Mouse (Mus musculus): ENCODE results near the gene Gdf1.
A peak's percentile ranks its signal among the peaks of the same experiment; 100 is the strongest.

Gene Gdf1

DNA sequence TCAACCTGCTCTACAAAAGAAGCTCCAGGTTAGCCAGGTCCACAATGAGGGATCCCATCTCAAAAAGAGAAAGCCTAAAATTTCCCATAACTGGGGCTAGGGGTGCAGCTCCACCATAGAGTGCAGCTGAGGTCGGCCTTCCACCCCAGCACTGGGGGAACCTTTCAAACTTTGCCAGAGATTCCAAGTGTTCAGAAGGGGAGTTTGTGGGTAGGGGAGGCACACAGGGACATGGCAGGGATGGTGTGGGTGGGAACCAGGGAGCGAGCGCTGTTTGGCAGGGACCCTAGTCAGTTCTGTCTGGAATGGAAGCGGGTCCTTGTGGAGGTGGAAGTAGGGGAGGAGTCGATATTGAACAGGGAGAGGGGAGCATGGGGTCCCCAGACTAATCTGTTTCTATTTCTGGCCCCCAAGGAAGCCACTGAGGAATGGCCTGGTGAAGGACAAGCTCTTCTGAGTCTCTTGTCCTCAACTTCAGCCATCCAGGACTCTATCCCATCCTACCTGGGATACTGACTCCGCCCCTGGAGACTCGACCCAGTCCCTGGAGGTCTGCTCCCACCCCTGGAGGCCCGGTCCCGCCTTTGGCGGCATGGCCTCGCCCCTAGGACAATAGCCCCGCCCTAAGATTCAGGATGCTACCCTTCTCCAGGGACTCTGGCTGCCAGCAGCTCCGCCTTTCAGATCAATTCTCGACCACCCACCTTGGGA is at the start of gene Gdf1:
Gene Gdf1, plus strand, starts transcription at position 694 of the 711 bp plus-strand sequence.
- DNase-seq (ENCODE audit: low read depth) = no peak

DNA sequence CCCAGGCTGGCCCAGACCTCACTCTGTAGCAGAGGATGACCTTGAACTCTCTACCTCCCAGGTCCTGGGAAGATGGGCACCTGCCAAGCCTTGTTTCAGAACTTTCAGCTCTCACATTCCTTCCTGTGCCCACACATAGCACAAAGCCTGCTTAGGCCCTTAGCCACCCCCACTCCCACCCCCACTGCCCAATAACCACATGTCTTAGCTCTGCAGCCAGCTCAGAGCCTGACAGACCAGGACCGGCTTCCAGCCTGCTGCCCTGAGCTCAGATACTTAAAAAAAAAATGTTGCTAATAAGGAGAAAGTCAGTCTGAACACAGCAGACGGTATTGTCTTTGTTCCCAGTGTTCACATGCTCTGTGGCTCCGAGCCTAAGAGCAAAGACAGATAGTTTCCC is 48.6 kb upstream of the Gdf1 start:
- no peak for DNase-seq (ENCODE audit: low read depth)

DNA sequence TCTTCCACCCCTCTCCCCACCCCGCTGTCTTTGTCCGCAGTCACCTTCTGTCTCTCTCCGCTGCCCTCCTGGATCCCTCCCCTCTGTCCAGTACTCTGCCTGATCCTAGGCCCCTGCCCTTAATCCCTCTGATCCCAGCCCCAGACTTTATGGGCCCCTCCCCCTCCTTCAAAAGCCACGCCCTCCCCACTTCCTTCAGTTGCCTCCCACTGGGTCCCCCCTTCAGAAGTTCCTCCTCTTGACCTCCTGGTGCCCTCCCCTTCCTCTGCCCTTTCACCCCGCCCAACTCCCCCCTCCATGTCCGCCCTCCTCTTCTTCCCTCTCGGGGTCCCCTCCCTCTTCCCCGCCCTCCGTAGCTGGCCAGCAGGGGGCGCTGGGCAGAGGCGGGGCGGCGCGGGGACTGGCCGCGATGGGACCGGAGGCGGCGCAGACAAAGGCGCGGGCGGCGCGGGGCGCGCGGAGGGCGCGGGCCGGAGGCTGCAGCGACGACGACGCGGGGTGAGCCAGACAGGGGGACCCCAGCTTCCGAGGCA is 46.9 kb upstream of the Gdf1 start, which contains the start of gene Homer3:
Gene Homer3, plus strand, starts transcription at position 225 of the 533 bp plus-strand sequence.
- DNase-seq (ENCODE audit: low read depth) = peak; percentile 88

DNA sequence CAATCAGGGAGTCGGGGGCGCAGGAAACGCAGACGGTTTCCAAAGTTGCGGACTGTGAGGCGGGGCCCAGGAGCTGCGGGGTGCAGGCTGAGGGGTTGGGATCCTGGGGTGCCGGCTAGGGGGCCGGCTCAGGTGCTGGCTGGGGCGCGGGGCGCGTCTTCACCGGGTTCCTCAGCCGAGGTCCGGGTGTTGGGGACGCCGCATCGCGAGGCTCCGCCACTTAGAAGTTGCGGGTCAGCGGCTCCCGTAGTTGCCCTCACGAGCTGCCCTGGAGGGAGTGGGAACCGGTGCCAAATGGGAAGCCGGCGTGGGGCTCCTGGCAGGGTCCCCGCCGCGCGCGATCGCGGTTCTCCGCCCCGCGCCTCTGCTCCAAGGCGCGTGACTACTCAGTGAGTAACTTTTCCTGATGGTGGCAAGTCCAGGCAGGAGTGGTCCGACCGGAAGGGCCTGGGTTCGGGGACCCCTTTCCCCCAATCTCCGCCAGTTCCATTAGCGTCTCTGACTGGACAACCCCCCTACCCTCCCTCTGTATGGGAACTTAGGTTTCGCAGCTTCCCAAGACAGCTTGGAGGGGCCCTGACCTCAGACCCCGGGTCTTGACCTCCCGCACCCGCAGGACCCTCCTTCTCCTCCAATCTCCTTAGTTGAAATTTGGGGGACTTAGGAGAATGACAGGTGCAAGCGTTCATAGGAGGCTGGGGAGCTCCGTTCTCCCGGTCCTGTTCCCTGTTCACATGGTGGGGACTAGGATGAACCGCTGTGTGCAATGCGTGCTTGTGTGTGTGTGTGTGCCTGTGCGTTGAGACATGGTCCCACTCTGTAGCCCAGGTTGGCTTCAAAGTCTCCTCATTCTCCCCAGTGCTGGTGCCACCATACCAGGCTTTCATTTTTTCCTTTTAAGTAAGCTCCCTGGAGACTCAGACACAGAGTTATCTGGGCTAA is 46.2 kb upstream of the Gdf1 start:
- DNase-seq (ENCODE audit: low read depth) = peak; percentile 22

DNA sequence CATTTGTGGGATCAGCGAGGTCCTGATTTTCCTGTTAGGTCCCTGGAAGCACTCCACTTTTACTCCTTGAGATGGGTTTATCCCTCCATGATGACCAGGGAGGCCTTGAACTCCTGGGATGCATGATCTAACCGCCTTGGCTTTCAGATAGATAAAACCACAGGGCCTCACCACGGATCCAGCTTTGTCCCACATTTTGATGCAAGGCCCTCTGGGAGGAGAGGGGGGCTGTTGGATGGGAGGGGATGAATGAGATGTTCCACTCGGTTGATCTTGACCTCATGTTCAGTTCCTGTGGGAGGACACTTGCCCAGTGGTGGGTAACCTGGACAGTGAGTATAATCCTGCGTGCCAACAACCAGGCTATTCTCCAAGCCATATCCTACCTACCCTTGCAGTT is 45.2 kb upstream of the Gdf1 start:
- no peak for DNase-seq (ENCODE audit: low read depth)

DNA sequence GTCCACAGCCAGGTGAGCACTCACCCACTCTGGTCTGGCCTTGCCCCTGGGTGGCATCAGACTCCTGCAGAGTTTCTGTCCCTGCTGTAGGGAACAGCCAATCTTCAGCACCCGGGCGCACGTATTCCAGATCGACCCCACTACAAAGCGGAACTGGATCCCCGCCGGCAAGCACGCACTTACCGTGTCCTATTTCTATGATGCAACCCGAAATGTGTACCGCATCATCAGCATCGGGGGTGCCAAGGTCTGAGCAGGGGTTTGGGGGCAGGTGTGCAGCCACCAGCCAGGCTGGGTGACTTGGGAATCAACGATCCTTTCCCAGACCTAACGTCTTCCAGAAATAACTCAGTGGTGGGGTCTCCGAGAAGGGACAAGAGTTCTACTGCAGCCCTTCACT is 44.3 kb upstream of the Gdf1 start:
- DNase-seq (ENCODE audit: low read depth) = no peak

DNA sequence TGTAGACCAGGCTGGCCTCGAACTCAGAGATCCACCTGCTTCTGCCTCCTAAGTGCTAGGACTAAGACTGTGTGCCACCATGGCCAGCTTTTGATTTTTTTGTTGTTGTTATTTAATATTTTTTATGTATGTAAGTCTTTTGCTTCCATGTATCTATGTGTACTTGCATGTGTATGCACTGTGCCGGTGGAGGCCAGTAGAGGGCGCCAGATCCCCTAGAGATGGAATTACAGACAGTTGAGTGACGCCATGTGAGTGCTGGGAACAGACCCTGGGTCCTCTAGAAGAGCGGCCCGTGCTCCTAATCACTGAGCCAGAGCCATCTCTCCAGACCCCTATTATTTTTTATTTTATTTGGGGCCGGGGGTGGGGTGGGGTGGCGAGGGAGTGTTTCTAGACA is 42.9 kb upstream of the Gdf1 start:
- peak; percentile 57 for DNase-seq (ENCODE audit: low read depth)

DNA sequence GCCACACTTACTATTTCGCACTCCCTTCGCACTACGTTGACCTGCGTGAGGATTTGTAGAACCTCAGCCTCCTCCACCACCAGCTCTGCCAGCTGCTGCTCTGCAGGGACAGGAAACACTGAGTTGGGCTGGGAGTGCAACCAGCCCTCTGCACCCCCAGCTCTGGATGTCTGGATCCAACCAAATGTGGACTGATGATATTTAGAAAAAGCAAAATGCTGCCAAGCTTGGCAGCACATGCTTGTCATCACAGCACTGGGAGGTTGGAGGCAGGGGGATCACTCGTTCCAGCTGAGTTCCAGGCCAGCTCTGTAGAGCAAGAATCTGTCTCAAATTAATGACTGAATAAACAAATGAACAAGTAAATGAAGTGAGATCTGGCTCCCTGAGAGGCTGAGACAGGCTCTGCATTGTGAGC is 35.6 kb upstream of the Gdf1 start:
- no peak for DNase-seq (ENCODE audit: low read depth)

DNA sequence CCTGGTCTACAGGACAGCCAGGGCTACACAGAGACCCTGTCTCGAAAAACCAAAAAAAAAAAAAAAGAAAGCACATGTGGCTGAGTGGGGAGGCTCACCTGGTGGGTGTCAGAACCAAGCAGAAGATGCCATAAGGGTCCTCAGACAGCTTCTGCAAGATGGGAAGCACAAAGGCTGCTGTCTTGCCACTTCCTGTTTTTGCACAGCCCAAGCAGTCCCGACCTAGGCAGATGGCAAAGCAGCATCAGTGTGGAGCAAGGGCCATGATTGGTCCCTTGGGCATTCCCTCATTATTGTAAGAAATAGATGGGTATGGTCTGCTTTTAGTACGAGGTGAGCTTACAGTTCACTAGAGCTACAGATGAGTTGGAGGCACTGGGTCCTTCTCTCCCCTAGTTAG is 28.7 kb upstream of the Gdf1 start:
- no peak for DNase-seq (ENCODE audit: low read depth)

DNA sequence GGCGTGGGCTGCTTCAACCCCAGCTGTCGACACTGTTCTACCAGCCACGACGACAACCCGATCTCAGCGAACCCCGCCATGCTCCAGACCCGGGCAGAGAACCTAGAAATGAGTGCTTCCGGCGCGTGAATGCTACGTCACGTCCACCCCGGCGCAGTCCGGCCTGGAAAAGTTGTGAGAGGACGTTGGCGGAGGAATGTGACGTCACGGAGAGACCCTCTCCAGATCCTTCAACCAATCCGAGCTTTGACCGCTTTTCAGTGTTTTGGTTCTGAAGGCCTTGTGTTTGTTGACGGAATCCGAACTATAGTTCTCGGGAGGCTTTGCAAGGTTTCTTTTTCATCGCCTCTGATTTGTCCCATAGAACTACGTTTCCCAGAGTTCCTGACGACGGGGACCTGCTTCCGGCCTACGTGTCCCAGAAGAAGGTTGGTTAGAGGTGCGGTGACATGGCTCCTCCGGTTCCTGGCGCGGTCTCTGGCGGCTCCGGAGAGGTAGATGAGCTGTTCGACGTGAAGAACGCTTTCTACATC is 27.2 kb upstream of the Gdf1 start, which contains the start of the genes Ddx49 and Cope:
Gene Ddx49, minus strand, starts transcription at position 132 of the 533 bp plus-strand sequence.
Gene Cope, plus strand, starts transcription at position 161 of the 533 bp plus-strand sequence.
- DNase-seq (ENCODE audit: low read depth) = peak; percentile 96

DNA sequence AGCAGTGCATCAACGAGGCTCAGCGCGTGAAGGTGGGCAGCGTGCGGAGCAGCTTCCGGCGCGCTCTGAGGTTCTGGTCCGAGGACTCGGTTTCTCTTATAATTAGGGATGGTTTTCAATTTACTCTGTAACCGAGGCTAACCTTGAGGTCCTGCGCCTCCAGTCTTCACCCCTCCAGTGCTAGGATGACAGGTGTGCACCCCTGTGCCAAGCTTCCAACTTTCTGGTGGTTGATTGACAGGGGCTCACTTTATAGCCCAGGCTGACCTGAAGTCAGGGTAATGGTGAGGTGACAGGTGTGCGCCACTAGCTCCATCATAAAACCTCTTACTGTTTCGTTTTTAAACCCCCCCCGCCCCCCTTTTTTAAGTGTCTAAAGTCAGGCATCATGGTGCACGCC is 26.7 kb upstream of the Gdf1 start:
- no peak for DNase-seq (ENCODE audit: low read depth)

DNA sequence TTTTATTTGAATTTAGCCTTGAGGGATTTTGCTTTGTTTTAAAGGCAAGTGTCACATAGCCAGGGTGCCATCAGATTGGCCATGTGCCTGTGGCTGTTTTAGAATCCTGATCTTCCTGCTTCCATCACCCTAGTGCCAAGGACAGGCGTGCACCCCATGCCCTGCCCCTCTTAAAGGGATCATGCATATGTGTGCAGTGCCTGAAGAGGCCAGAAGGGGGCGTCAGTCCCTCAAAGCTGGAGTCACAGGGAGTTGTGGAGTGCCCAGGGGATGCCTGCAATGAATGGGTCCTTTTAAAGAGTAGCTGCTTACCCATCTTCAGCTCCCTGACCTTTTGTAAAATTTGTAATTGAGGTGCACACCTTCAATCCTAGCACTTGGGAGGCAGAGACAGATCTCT is 20.3 kb upstream of the Gdf1 start:
- peak; percentile 66 for DNase-seq (ENCODE audit: low read depth)

DNA sequence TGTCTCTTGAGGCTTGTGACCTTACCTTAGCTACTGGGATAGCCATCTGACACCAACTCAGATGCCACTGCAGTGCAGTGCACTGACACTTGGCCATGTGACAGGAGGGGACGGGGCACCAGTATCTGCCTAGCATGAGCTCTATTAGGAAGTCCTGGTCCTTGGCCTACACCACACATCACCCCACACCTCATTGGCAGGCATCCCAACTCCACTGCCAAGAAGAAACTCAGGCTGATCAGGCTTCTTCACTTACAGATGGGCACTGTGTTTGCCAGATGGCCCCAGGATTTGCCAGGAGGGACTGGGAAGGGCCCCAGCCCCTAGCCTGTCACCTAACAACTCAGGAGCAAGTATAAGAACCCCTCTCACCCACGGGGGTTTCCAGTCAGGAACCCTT is 16.2 kb upstream of the Gdf1 start:
- no peak for DNase-seq (ENCODE audit: low read depth)

DNA sequence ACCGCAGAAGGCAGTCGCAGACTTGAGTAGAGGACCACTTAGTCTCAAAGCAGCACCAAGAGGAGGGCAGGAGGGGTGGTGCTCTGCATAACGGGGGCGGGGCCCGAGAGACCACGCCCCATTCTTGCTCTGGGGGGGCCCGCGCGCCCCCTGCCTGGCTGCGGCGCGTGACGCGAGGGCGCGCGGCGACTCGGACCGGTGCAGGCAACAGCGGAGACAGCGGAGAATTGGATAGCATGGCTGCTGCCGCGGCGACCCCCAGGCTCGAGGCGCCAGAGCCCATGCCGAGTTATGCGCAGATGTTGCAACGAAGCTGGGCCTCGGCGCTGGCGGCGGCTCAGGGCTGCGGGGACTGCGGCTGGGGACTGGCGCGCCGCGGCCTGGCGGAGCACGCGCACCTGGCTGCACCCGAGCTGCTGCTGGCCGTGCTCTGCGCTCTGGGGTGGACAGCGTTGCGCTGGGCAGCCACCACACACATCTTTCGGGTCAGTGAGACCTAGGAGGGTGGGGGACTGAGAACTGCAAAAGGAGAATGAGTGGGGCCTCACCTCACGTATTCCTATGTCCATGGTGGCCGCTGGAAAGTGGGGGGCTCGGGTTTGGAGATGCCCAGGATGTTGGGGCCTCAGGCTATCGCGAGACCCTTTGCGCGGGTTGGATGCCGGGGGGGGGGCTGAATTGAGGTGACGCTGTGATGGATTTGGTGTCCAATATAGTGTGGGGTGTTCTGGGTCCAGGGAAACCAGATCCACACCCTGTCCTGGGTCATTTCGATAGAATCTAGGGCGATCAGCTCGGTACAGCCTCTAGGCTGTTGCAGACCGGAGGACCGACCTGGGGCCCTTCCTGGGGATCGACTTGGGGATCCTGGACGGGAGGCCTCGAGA is 13.8 kb upstream of the Gdf1 start, which contains the start of gene Cers1:
Gene Cers1, plus strand, starts transcription at position 152 of the 887 bp plus-strand sequence.
- peak; percentile 21 for DNase-seq (ENCODE audit: low read depth)

DNA sequence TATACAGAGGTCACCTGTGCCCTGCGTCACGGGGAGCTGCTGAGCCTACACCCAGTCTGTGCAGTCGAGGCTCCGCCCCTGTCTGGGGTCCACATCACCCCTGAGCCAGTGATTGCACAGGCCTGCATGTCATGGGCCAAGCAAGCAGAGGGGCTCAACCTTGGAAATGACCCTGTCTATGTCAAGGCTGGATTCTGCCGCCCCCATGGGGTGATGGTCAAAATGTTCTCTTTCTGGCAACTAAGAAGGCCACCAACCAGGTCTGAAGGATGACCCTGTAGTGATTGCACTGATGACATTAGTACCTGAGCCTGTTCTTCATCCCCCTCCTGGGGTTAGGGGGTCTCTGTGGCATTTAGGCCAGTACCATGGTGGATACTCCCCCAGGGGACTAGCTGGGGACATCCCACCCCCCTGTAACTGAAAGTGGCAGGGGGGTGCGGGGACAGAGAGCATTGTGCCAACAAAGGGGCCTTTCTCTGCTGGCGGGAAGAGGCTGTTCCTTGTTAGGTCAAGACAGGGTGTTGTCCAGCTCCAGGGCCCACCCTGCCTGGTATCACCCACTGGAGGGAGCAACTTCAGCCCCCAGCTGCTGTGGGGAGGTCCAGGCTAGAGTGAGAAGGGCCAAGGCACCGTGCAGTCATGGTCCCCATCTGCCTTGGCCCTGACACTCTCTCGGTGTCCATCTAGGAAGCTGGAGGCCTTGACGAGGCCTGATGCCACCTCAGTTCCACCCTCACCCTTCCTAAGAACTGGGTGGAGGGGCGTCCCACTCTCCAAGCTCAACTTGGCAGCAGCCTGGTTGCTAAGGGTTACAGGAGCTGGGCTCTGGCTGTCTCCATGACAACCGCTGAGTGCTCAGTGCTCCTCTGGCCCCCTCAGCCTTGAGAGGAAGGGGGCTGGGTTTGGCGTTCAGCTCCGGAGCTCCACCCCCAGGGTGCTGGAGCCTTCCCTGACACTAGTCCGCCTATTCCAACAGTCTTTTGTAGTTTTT is 12.8 kb upstream of the Gdf1 start:
- no peak for DNase-seq (ENCODE audit: low read depth)

DNA sequence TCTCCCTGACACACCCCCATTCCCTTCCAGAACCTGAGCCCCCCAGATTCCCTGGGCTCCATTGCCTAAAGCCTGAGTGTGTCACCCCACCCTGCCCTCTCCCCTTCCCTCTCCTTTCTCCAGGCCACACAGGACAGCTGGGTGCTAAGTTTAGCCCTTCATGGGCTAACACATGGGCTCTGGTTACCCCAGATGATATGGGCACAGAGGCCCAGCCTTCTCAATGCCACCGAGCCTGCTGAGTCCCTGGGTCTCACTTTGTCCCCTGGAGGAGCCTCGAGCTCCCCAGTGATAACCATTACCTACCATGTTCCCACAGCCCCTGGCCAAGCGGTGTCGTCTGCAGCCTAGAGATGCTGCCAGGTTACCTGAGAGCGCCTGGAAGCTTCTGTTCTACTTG is 11.7 kb upstream of the Gdf1 start:
- DNase-seq (ENCODE audit: low read depth) = no peak

DNA sequence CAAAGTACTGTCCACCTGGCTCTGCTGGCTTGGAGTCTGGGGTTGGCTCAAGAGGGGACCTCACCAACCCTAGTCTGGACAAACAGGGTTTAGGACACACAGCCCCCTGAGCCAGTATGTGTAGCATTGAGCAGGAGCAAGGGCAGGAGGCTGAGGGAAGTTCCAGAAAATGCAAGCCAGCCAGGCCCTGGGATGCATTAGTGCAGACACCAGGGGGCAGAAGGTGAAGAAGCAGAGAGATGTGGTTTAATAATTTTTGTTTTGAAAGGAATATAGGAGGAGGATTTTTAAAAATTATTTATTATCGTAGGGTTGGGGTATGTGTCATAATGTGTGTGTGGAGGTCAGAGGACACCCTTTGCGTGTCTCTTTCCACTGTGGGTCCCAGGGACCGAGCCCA is 5.9 kb upstream of the Gdf1 start:
- DNase-seq (ENCODE audit: low read depth) = no peak

DNA sequence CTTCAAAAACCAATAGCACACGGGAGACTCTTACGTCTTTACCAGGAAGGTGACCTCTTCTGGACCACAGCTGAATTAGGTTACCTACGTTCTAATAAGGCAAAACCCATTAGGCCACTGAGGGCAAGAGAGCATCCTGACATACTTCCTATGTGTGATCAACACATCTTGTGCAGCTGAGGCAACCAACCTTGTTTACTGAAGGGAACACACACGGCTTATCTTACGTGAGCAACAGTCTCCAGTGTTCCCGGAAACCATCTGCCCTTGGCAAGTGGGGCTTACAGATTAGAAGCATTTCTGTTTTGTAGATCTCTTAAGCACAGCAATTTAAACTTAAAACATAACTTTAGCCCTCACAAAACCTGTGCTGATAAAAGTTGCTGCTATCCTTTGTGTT is 2.1 kb upstream of the Gdf1 start:
- DNase-seq (ENCODE audit: low read depth) = no peak

DNA sequence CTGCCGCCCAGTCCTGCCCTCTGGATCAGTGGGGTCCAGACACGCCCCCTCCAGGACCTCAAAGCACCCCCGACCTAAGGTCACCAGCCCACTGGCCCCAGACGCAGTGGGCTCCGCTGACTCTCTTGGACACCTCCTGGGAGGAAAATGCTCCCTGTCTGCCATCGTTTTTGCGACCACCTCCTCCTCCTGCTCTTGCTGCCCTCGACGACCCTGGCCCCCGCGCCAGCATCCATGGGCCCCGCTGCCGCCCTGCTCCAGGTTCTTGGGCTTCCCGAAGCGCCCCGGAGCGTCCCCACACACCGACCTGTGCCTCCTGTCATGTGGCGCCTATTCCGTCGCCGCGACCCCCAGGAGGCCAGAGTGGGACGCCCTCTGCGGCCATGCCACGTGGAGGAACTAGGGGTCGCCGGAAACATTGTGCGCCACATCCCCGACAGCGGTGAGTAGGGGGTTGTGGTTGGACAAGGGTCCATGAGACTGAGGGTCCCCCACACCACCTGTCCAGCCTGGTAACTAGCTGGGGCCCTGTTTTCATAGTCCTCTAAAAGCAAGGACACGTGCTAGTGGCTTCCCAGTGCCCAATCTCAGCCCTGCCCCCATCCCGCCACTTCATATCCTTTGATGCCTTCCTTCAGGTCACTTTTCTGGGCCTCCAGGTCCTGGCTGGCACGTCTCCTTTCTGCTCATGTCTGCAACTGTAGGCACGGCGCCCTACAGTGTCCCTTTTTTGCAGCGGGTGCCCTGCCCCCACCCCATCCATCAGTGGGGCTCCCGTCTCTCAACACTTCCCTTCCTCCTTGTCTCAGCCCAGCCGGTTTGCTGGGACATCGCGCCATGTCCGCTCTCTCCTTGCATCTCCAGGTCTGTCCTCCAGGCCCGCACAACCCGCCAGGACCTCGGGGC is 471 bp downstream of the Gdf1 start:
- DNase-seq (ENCODE audit: low read depth) = no peak
